Mouse (Mus musculus) stomach, embryonic 16.5 days (tissue): Measurements from ENCODE around the gene Pik3ip1. TPM values are rescaled to one million over a fixed set of nuclear protein-coding genes. Genes with fewer than 3 reads are reported as not detected.

Experiments
- ATAC-seq: fragments of 200-750 bp; cut with Nextera tagmentation; 2 replicates; pipeline ENCODE4 v1.8.0; 2017; ENCODE audit warnings: moderate number of reproducible peaks, moderate TSS enrichment; ENCODE audit not compliant: insufficient read depth, low FRiP score
- H3K27ac ChIP-seq: fragments of 300-500 bp; sonication (generic); 2 replicates; pipeline ENCODE4 v1.5.1; 2014; ENCODE audit warnings: low read length
- H3K27me3 ChIP-seq: fragments of 300-500 bp; sonication (generic); 2 replicates; pipeline ENCODE4 v1.6.1; 2014; ENCODE audit warnings: low read length, control low read depth, mixed read lengths; ENCODE audit not compliant: control insufficient read depth, insufficient read depth
- H3K36me3 ChIP-seq: fragments of 300-500 bp; sonication (generic); 2 replicates; pipeline ENCODE4 v1.6.1; 2014; ENCODE audit warnings: low read length; ENCODE audit not compliant: control insufficient read depth, insufficient read depth
- H3K4me1 ChIP-seq: fragments of 300-500 bp; sonication (generic); 2 replicates; pipeline ENCODE4 v1.6.1; 2014; ENCODE audit warnings: low read length, control low read depth, mixed read lengths; ENCODE audit not compliant: control insufficient read depth, insufficient read depth
- H3K4me2 ChIP-seq: fragments of 300-500 bp; sonication (generic); 2 replicates; pipeline ENCODE4 v1.6.1; 2014; ENCODE audit warnings: low read depth, low read length, mixed read lengths
- H3K4me3 ChIP-seq: fragments of 300-500 bp; sonication (generic); replicated peaks from 2 replicates; pipeline ENCODE4 v1.5.1; 2014; ENCODE audit warnings: mild to moderate bottlenecking, low read length
- H3K9ac ChIP-seq: fragments of 300-500 bp; sonication (generic); 2 replicates; pipeline ENCODE4 v1.6.1; 2014; ENCODE audit warnings: low read length
- H3K9me3 ChIP-seq: fragments of 300-500 bp; sonication (generic); replicated peaks from 2 replicates; pipeline ENCODE4 v1.6.1; 2016; ENCODE audit warnings: low read length, control low read depth; ENCODE audit not compliant: control insufficient read depth
- WGBS: fragments of 180-500 bp; shearing (Covaris S2); extraction: QIAGEN DNeasy Blood & Tissue Kit; methylation state at CpG from one replicate; pipeline ENCODE4 v1.1.7; 2014; 5-methylcytosine and 5-hydroxymethylcytosine counted together
- polyA plus RNA-seq: library from polyadenylated mRNA; unstranded; fragments of >200 nt; fragmentation: Nextera tagmentation; extraction: Ambion mirVana; gene quantifications from 2 replicates; pipeline ENCODE4 v1.2.1, GENCODE M21; 2015

Gene Pik3ip1
- polyA plus RNA-seq, 1 experiment from 2014 or later, result 11.8 TPM

- 70% methylated on average over 9 of the region's 10 CpGs for WGBS
- Histone ChIP-seq H3K27ac (no peak overlapping the region), H3K4me3 (no peak overlapping the region), H3K36me3 (peaks cover 24% of the 10 kb centered on the region), H3K4me1 (no peaks in the 10 kb centered on the region), H3K4me2 (no peak overlapping the region), H3K27me3 (no peaks in the 10 kb centered on the region), H3K9ac (no peak overlapping the region), H3K9me3 (no peaks in the 10 kb centered on the region)
- ATAC-seq, result no peak
Measured at GRCm38 (mm10) chr11:3311586-3312347, 18.4 kb upstream of the Pik3ip1 start.

DNA sequence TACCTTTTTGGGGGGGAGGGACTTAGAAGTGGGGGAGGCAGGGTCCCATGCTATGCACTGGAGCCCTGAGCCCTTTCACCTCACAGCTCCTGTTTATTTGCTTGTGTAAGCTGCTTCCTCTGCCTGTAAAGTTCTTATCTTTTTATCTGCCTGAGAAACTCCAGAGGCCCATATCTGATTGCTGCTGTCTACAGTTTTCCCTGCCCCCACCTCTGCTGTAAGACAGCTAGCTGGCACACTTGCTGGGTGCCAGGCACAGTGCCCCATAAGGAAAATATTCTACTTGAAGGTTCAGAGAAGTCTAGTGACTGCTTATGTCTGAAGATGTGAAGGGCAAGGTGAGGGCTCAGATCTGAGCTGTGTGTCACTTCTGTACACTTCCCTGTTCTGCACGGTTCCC lies 16.9 kb upstream of the Pik3ip1 start:
- Histone ChIP-seq H3K4me2 (no peak overlapping the region), H3K4me3 (no peak overlapping the region), H3K4me1 (no peaks in the 10 kb centered on the region), H3K9ac (no peak overlapping the region), H3K27me3 (no peaks in the 10 kb centered on the region), H3K9me3 (no peaks in the 10 kb centered on the region), H3K36me3 (peaks cover 12% of the 10 kb centered on the region), H3K27ac (no peak overlapping the region)
- no peak for ATAC-seq
- 77% methylated on average over 1 of the region's 1 CpGs for WGBS

GRCm38 (mm10) chr11:3314148-3314547 lies 16.1 kb upstream of the Pik3ip1 start:
- 28% methylated on average over 2 of the region's 2 CpGs for WGBS
- Histone ChIP-seq H3K9me3 (no peaks in the 10 kb centered on the region), H3K9ac (no peak overlapping the region), H3K4me1 (no peaks in the 10 kb centered on the region), H3K36me3 (peaks cover 9% of the 10 kb centered on the region; the same call in 1 of the 2 replicates), H3K27me3 (no peaks in the 10 kb centered on the region), H3K4me2 (no peak overlapping the region), H3K4me3 (no peak overlapping the region), H3K27ac (no peak overlapping the region)
- ATAC-seq, result peak; percentile 51; the same call in 1 of the 2 replicates

DNA sequence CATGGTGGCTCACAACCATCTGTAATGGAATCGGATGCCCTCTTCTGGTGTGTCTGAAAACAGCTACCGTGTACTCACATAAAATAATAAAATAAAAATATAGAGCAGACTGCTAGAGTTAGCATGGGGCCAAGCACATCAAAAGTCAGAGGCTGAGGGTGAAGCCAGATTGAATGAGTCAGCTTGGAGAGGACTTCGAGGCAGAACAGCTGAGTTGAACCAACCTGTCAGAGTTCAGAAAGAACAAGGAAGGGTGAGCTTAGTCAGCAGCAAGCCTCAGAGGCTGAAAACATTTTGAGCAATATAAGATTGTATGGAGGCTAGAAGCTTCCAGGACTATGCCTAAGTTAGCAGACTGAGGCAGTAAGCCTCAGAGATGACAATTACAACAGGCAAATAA lies 11.9 kb upstream of the Pik3ip1 start:
- Histone ChIP-seq H3K9me3 (no peaks in the 10 kb centered on the region), H3K4me2 (no peak overlapping the region), H3K36me3 (no peaks in the 10 kb centered on the region), H3K9ac (no peak overlapping the region), H3K27me3 (no peaks in the 10 kb centered on the region), H3K27ac (no peak overlapping the region), H3K4me1 (no peaks in the 10 kb centered on the region), H3K4me3 (no peak overlapping the region)
- no peak for ATAC-seq
- WGBS, result 89% methylated on average over 3 of the region's 3 CpGs

DNA sequence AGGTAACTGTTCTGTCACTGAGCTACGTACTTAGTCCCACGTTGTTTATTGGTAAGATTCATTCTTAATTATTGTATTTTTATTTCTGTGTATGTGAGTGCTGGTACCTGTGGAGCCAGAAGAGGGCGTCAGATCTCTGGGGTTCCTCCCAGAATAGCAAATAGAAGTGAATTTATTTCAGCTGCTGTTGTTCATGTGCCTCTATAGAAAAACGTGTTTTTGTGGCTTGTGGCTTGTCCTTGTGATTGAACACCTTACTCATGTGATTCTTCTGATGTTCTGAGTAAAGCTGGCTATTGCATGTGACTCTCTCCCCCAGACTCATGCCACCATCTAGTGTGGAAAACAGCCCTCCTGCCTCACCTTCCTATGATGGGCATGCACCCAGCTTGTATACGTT lies 1.9 kb upstream of the Pik3ip1 start:
- Histone ChIP-seq H3K9ac (no peak overlapping the region), H3K9me3 (no peaks in the 10 kb centered on the region), H3K4me3 (no peak overlapping the region), H3K4me2 (no peak overlapping the region), H3K4me1 (peaks cover 16% of the 10 kb centered on the region), H3K27me3 (no peaks in the 10 kb centered on the region), H3K27ac (no peak overlapping the region), H3K36me3 (no peaks in the 10 kb centered on the region)
- ATAC-seq, result no peak
- 77% methylated on average over 5 of the region's 5 CpGs for WGBS

GRCm38 (mm10) chr11:3328806-3329775 lies 1.1 kb upstream of the Pik3ip1 start:
- WGBS, result 74% methylated on average over 11 of the region's 11 CpGs
- ATAC-seq, result no peak

GRCm38 (mm10) chr11:3330566-3330965 lies 365 bp downstream of the Pik3ip1 start:
- peak overlapping the region; percentile 54; the same call in 1 of the 2 replicates for H3K27ac ChIP-seq
- WGBS, result under 1% methylated on average over 9 of the region's 9 CpGs
- H3K9ac ChIP-seq, result peak overlapping the region; percentile 59
- no peaks in the 10 kb centered on the region for H3K36me3 ChIP-seq
- no peaks in the 10 kb centered on the region for H3K27me3 ChIP-seq
- peak overlapping the region; percentile 55 for H3K4me3 ChIP-seq
- peak overlapping the region; percentile 100 for H3K4me2 ChIP-seq
- ATAC-seq, result 0 out of 2 replicates have a peak, but pooled peaks have one; percentile 16
- peaks cover 28% of the 10 kb centered on the region for H3K4me1 ChIP-seq
- H3K9me3 ChIP-seq, result no peaks in the 10 kb centered on the region

More at GRCm38 (mm10) chr11:3328806-3329775, 1.1 kb upstream of the Pik3ip1 start:
- Histone ChIP-seq H3K9me3 (no peaks in the 10 kb centered on the region), H3K4me1 (peaks cover 16% of the 10 kb centered on the region), H3K9ac (no peak overlapping the region), H3K36me3 (no peaks in the 10 kb centered on the region), H3K27ac (peak overlapping the region; percentile 46; the same call in 1 of the 2 replicates), H3K4me3 (no peak overlapping the region), H3K27me3 (no peaks in the 10 kb centered on the region), H3K4me2 (no peak overlapping the region)

DNA sequence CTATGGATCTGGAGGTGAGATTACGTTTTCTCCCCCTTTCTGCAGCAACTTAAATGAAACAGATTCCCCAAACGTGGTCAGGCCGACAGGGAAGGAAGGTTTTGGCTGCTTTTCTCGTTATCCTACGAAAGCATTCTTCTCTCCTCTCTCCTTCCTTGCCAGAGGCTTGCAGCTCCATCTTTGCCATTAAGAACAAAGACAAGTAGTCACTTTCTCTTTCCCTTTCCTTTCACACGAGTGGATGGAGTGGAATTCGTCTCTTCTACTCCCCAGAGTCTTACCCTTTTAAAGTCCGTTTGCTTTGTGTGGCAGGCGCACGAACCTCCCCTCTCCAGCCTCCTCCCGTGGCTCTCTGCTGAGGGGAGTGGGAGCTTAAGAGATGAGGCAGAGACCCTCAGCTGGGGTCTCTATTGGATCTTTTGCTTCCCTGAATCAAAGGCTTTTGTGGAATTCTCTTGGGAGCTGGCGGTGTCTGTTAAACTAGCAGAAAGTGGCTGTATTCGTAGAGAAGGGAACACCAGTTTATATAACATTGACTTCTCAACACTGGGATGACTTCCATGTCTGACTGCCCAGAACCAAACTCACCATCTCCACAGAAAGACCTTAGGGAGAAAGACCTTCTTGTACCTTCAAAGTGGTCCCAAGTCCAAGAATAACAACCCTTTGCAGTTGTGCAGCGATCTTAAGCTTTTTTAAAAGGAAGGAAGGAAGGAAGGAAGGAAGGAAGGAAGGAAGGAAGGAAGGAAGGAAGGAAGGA lies 970 bp downstream of the Pik3ip1 start:
- H3K36me3 ChIP-seq, result no peaks in the 10 kb centered on the region
- 4% methylated on average over 14 of the region's 14 CpGs for WGBS
- H3K9me3 ChIP-seq, result no peaks in the 10 kb centered on the region
- H3K27me3 ChIP-seq, result no peaks in the 10 kb centered on the region
- peak overlapping the region; percentile 100 for H3K4me2 ChIP-seq
- peaks cover 34% of the 10 kb centered on the region for H3K4me1 ChIP-seq
- no peak for ATAC-seq
- H3K27ac ChIP-seq, result peak overlapping the region; percentile 54; the same call in 1 of the 2 replicates
- peak overlapping the region; percentile 74 for H3K9ac ChIP-seq
- peak overlapping the region; percentile 55 for H3K4me3 ChIP-seq
